Mouse (Mus musculus) ovary, adult 18-20 months (tissue): ENCODE measurements around the gene S1pr5.
"Not testable (repeated sequence)": the region's sequence is repeated elsewhere in the genome, so short reads cannot be mapped to it uniquely, and the experiment has no call there.

Source experiments
- DNase-seq: peaks from one replicate; pipeline ENCODE4 v3.0.0; 2022; ENCODE audit warnings: low spot score, mixed read lengths

S1pr5 gene

GRCm38 (mm10) chr9:21266889-21267288 lies 18.6 kb upstream of the S1pr5 start:
- no peak for DNase-seq

GRCm38 (mm10) chr9:21265611-21266010 lies 17.4 kb upstream of the S1pr5 start:
- no peak for DNase-seq

- peak; percentile 99 for DNase-seq
Observed at GRCm38 (mm10) chr9:21265000-21265561, 16.8 kb upstream of the S1pr5 start, which contains the start of gene Atg4d. Gene Atg4d, plus strand, starts transcription at chr9:21265293.

GRCm38 (mm10) chr9:21264272-21264999 lies 16.2 kb upstream of the S1pr5 start:
- DNase-seq: no peak

GRCm38 (mm10) chr9:21261831-21262230 lies 13.6 kb upstream of the S1pr5 start:
- no peak for DNase-seq

GRCm38 (mm10) chr9:21260491-21261040 lies 12.3 kb upstream of the S1pr5 start:
- no peak for DNase-seq

GRCm38 (mm10) chr9:21256349-21256748 lies 8.1 kb upstream of the S1pr5 start:
- DNase-seq: not testable (repeated sequence)

- no peak for DNase-seq
Observed at GRCm38 (mm10) chr9:21254690-21255089, 6.4 kb upstream of the S1pr5 start.

- no peak for DNase-seq
Observed at GRCm38 (mm10) chr9:21251116-21251735, 3.0 kb upstream of the S1pr5 start.

- DNase-seq: no peak
Observed at GRCm38 (mm10) chr9:21250509-21250908, 2.3 kb upstream of the S1pr5 start.

- no peak for DNase-seq
Observed at GRCm38 (mm10) chr9:21249629-21250508, 1.6 kb upstream of the S1pr5 start.

GRCm38 (mm10) chr9:21246342-21246741 lies 1.9 kb downstream of the S1pr5 start:
- DNase-seq: no peak

GRCm38 (mm10) chr9:21245113-21245487 lies 3.1 kb downstream of the S1pr5 start:
- no peak for DNase-seq

GRCm38 (mm10) chr9:21244428-21245112 lies 3.7 kb downstream of the S1pr5 start:
- no peak for DNase-seq

GRCm38 (mm10) chr9:21243826-21244427 lies 4.3 kb downstream of the S1pr5 start:
- no peak for DNase-seq

GRCm38 (mm10) chr9:21241343-21241742 lies 6.9 kb downstream of the S1pr5 start:
- no peak for DNase-seq

- no peak for DNase-seq
Observed at GRCm38 (mm10) chr9:21239465-21239848, 8.8 kb downstream of the S1pr5 start.

GRCm38 (mm10) chr9:21238733-21239464 lies 9.3 kb downstream of the S1pr5 start, which contains the start of gene Keap1:
Gene Keap1, minus strand, starts transcription at chr9:21239361.
- DNase-seq: peak; percentile 70

- no peak for DNase-seq
Observed at GRCm38 (mm10) chr9:21238004-21238732, 10.1 kb downstream of the S1pr5 start.
